Mouse (Mus musculus) heart, postnatal 10 days (tissue): Measurements from ENCODE around the gene Nrp2. TPM values are rescaled to one million over a fixed set of nuclear protein-coding genes. Genes with fewer than 3 reads are reported as not detected.

Source experiments
- DNase-seq, 2 experiments: peaks; one replicate each; pipeline ENCODE4 v3.0.0; 2021
- intact Hi-C: fragments of 180-260 bp; cut with DNase I; formaldehyde crosslinking; loops from one replicate; pipeline ENCODE4 v1.15.1; 2025
- total RNA-seq, 2 experiments: library from RNA; stranded (reverse); gene quantifications; 2 replicates each; pipeline ENCODE4 v1.2.3; 2021

The Nrp2 gene
- 10 to 100 TPM; 64.3 to 76.0 TPM for total RNA-seq

DNA sequence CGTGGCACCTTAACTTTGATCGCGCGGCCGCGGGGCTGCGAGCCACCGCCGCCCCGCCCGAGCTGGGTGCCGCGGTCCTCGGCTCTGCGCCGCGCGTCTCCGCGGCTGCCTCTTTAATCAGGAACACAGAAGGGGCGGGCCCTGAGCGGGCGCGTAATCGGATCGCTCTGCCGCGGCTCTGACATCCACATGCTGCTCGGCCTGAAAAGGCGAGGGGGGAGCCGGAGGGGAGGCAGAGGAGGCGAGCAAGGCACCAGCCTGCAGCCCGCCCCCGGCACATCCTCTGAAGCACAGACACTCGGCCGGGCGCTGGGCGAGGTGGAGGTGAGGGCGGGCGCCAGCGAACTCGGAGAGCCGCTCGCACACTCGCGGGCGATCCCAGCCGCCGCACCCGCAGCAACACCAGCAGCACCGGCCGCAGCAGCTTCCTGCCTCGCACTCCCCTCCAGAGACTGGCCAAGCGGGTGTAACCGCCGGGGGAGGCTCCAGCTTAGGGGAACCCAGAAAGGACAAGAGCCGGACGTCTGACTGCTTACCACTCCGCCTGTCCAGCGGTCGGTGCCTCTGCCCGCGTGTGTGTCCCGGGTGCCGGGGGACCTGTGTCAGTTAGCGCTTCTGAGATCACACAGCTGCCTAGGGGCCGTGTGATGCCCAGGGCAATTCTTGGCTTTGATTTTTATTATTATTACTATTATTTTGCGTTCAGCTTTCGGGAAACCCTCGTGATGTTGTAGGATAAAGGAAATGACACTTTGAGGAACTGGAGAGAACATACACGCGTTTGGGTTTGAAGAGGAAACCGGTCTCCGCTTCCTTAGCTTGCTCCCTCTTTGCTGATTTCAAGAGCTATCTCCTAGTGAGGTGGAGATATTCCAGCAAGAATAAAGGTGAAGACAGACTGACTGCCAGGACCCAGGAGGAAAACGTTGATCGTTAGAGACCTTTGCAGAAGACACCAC is at the start of gene Nrp2:
TSS of gene Nrp2 (plus strand) at position 128 of the 959 bp plus-strand sequence.
- DNase-seq: peak; percentile 82 to 85
- intact Hi-C loops: loop anchor here (5.0 to 10.0 kb wide), 8 partner anchors 259 to 1649 kb away; partner anchors contain the start of gene Pard3b

DNA sequence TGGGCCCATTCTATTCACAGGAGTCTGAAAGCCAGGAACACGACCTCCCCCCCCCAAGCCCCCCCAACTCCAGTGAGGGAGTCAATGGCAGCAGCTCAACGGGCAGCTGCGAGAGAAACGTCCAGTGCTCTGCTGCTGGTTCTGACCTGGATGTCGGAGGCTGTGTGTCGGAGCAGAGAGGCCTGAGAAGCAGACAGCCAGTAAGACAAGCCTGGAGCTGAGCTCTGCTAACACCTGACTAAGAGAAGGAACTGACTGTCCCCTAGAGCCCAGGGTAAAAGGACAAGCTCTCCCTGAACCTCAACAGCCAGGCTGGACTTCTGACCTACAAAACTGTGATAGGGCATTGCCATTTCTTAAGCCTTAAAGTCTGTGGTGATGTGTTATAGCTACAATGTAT is 48.6 kb upstream of the Nrp2 start:
- intact Hi-C loops: no loop called here

GRCm38 (mm10) chr1:62664960-62665645 is 38.0 kb upstream of the Nrp2 start:
- intact Hi-C loops: no loop called here
- peak; percentile 71 to 74 for DNase-seq

More for the DNA sequence above, 48.6 kb upstream of the Nrp2 start:
- DNase-seq: no peak

DNA sequence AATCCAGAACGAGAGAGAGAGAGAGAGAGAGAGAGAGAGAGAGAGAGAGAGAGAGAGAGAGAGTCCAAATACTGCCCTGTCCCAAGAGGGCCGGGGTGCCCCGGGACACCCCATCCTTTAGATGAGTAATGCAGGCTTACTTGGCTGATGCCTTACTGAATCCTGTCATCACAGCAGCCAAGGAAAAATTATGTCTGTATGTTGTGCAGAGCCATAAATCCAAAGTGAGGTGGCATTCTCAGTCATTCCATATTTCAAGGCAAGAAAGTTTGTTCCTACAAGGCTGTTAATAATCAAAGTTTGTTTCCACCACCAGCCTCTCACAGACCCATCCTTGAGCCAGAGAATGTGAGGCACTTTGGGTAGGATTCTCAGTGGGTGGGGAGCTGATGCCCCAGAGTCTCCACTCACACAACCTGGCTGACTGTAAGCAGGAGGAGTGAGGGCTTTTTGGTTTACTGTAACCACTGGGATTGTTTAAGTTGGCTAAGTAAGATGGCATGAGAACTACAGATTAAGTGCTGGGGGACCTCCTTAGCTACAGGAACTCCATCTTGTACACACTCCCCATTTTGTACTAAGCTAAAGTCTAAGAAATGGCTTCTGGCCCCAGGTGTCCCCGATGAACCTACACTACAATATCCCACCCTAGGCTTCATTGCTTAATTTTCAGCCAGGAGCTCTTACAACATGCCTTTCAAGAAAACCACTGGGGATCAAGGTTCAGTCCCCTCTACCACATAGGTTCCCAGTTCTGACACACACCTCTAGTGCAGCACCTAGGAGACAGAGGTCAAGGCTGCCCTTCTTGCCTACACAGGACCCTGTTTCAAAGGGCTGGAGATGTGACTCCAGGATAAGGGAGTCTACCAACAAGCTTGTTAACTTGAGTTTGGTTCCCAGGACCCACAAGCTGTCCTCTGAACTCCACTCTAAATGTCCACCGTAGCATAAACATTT is 37.0 kb upstream of the Nrp2 start:
- intact Hi-C loops: no loop called here
- DNase-seq: no peak

DNA sequence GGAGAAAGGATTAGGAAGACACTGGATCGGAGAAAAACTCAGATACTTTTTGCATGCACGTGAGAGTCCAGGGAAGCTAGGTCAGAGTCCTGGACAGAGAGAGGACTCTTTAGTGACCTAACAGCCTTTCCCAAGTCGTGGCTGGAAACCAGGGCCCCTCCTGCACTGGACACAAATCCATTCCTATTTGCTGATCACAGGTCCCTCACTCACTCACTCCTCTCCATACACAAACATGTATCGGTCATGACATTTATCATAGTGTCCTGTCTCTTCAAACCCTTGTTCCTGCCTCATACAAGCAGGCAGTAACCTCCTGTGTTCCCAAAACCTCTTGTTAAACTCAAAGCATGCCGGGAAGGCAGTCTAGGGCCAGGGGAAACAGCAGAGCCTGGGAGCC is 36.3 kb upstream of the Nrp2 start:
- intact Hi-C loops: no loop called here
- no peak for DNase-seq

- DNase-seq: no peak
- intact Hi-C loops: no loop called here
Measured at GRCm38 (mm10) chr1:62678611-62679344, 24.3 kb upstream of the Nrp2 start.

DNA sequence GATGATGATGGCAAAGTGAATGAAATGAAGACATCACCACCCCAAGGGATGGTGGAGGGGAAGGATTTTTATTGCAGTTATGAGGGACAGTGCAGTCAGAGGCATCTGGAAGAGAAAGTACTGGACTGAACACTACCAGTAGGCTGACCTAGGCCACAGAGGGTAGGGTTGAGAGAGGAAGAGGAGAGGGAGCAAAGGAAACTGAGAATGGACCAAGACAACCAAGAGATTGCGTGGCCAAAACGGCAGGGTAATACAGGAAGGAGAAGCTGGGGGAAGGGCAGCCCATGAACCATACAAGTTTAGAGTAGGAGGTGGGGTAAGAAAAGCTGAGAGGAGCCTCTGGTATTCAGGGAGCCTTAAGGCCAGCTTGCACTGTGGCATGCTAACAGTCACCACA is 23.6 kb upstream of the Nrp2 start:
- intact Hi-C loops: no loop called here
- no peak for DNase-seq

- peak in 1 of 2 experiments; percentile 48 for DNase-seq
- intact Hi-C loops: no loop called here
Measured at GRCm38 (mm10) chr1:62682456-62683385, 20.4 kb upstream of the Nrp2 start.

DNA sequence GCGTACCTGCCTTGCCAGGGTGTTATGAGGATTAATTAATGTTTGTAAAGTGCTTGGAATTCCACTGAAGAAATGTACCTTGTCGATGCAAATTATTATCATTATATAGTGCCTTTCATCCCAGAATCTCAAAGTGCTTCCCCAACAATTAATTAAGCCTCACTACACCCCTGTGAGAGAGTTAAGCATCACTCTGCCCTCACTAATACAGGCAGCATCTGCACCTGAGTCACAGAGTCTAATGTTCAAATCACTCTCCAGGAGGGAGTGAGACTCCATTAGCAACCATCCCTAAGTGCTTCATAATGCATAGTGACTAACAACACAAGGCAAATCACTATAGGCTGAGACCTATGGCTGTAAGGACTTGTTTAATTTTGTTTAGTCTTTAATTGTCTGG is 19.6 kb upstream of the Nrp2 start:
- intact Hi-C loops: no loop called here
- DNase-seq: no peak

DNA sequence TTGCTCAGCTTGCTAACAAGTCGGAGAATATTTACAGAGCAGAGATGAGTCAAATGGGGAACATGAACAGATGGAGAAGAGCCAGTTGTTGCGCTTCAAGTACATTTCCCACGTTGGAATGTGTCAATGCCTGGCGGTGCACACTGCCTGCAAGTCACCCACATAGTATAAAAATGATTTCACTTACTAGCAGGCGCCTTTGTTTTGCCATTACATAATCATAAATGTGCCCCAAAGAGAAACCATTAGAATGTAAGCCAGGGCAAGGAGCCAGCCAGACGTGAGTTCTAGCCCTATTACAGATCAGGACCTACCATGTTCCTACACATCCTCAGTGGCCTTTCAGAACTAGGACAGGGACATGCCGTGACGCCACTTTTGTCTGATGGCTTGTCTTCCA is 15.6 kb upstream of the Nrp2 start:
- no peak for DNase-seq
- intact Hi-C loops: no loop called here

- intact Hi-C loops: no loop called here
Measured at GRCm38 (mm10) chr1:62691175-62691574, 11.9 kb upstream of the Nrp2 start.

GRCm38 (mm10) chr1:62696312-62696982 is 6.6 kb upstream of the Nrp2 start:
- DNase-seq: no peak
- intact Hi-C loops: loop anchor here (2.0 to 5.0 kb wide), 2 partner anchors 289 to 1516 kb away; no protein-coding TSS in a partner anchor

More at GRCm38 (mm10) chr1:62691175-62691574, 11.9 kb upstream of the Nrp2 start:
- DNase-seq: no peak

DNA sequence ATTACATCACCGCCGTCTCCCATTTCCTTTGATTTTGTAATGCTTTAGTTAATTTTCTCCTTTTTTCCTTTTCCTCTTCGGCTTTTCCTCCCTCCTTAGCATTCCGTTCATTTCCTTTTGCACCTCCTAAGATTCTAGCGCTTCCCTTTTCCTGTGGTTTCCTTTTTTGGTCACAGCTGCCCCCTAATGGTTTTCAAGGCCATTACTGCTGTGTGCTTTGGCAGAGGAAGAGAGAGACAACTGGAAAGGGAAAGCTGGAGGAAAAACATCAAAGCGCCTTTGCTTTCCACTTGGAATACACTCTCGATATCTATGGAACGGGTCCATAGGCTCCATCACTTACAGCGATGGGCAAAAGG is 6.1 kb upstream of the Nrp2 start:
- intact Hi-C loops: loop anchor here (2.0 to 5.0 kb wide), 2 partner anchors 290 to 1516 kb away; no protein-coding TSS in a partner anchor
- peak; percentile 70 to 71 for DNase-seq

GRCm38 (mm10) chr1:62697353-62697752 is 5.7 kb upstream of the Nrp2 start:
- intact Hi-C loops: loop anchor here (2.0 to 5.0 kb wide), 2 partner anchors 290 to 1517 kb away; no protein-coding TSS in a partner anchor
- DNase-seq: no peak

- intact Hi-C loops: loop anchor here (2.0 to 10.0 kb wide), 10 partner anchors 262 to 1645 kb away; partner anchors contain the start of gene Pard3b
- no peak for DNase-seq
Measured at GRCm38 (mm10) chr1:62699801-62700200, 3.3 kb upstream of the Nrp2 start.

DNA sequence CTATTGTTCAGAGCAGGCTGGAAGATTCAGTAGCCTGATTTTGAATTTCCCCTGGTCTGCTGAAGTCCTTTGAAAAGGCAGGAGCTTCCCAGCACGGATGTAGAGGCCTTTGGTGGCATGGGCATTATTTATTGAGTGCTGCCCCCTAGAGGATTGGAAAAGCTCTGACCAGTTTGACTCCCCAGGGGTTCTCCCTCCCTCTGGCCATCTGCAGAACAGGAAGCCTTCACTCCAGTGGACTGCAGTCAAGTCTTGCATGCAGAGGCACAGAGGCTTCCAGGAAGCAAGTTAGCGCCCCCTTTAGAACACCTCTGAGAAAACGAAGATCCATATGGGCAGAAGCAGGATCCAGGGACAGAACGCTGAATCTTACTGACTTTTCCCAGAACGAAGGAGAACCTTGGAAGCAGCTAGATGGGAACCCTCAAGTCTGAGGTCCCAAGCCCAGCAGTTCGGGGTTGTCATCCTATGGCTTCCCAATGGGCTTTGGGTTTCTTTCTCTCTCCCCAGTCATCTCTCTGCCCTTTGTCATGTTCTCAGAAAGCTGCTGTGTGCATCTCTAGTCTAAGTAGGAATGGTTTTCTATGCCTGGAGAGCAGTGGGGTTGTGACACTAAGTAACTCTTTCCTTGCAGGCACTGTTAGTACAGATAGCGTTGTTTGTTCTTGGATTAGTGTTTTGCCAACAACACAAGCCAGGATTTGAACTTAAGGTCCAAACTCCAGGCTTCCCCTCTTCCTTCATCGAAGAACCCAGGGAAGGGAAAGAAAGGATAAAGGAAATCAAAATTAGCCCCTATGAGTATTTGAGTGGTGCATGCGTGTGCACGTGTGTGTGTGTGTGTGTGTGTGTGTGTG is 1.8 kb upstream of the Nrp2 start:
- DNase-seq: peak; percentile 89 to 93
- intact Hi-C loops: loop anchor here (2.0 to 10.0 kb wide), 9 partner anchors 261 to 1646 kb away; partner anchors contain the start of gene Pard3b

- intact Hi-C loops: loop anchor here (5.0 to 10.0 kb wide), 8 partner anchors 260 to 1648 kb away; partner anchors contain the start of gene Pard3b
- no peak for DNase-seq
Measured at GRCm38 (mm10) chr1:62702743-62703142, 342 bp upstream of the Nrp2 start.
